Mouse (Mus musculus): Measurements from ENCODE around the gene Zc3h12a.

DNA sequence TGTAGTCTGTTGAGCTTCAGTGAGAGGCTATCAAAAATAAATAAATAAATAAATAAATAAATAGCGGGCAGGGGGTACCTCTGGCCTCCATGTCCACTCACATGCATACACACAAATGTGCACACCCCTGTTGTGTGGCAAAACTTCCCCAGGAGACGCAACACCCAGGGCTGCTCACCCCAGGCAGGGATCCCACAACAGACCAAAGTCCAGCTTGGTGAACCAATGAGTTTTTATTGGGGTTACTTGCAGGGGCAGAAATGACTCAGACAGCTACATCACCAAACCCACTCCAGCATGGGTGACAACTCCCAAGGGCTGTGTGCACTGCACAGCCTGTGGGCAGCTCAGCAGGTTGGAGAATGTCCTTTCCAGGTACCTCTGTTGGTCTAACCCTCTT, 49.9 kb downstream of the Zc3h12a start:
- TF ChIP-seq CTCF (IDR thresholded peaks at IDR 0.05; ENCODE audit: low read depth, low read length) (no peak), POLR2A (IDR thresholded peaks at IDR 0.05; ENCODE audit: insufficient read depth, low read length) (no peak)
